Mouse (Mus musculus) megakaryocyte, adult 5-6 weeks (primary cell): ENCODE measurements at regions not wholly inside any gene's neighbourhood (a gene's known extent, or its start where the extent isn't known, plus 50 kb on each side); places are given as distances from the start of the nearest gene placed in this dataset.

Experiments used
- ATAC-seq: 2 replicates; pipeline ENCODE4 v1.8.0; 2016; ENCODE audit warnings: mild to moderate bottlenecking, inconsistent platforms; ENCODE audit not compliant: poor library complexity, severe bottlenecking

GRCm38 (mm10) chr1:122607309-122607708, 1039.5 kb upstream of the Ddx18 start:
- ATAC-seq: no peak

- ATAC-seq: no peak
Observed at GRCm38 (mm10) chr1:122575954-122576353, 1008.2 kb upstream of the Ddx18 start.

- no peak for ATAC-seq
Observed at GRCm38 (mm10) chr1:122551596-122551995, 983.8 kb upstream of the Ddx18 start.

- ATAC-seq: no peak
Observed at GRCm38 (mm10) chr1:122509580-122509979, 941.8 kb upstream of the Ddx18 start.

- ATAC-seq: no peak
Observed at GRCm38 (mm10) chr1:122501707-122502106, 933.9 kb upstream of the Ddx18 start.

GRCm38 (mm10) chr1:122478003-122478402, 910.2 kb upstream of the Ddx18 start:
- no peak for ATAC-seq

GRCm38 (mm10) chr1:122463931-122464330, 896.1 kb upstream of the Ddx18 start:
- no peak for ATAC-seq

GRCm38 (mm10) chr1:122459056-122459455, 891.3 kb upstream of the Ddx18 start:
- ATAC-seq: no peak

GRCm38 (mm10) chr1:122454881-122455280, 887.1 kb upstream of the Ddx18 start:
- no peak for ATAC-seq

- no peak for ATAC-seq
Observed at GRCm38 (mm10) chr1:122453617-122454016, 885.8 kb upstream of the Ddx18 start.

GRCm38 (mm10) chr1:122439358-122439757, 871.6 kb upstream of the Ddx18 start:
- no peak for ATAC-seq

GRCm38 (mm10) chr1:122423503-122423902, 855.7 kb upstream of the Ddx18 start:
- no peak for ATAC-seq

GRCm38 (mm10) chr1:122396342-122396741, 828.6 kb upstream of the Ddx18 start:
- no peak for ATAC-seq

GRCm38 (mm10) chr1:122393660-122394355, 826.0 kb upstream of the Ddx18 start:
- no peak for ATAC-seq

GRCm38 (mm10) chr1:122357015-122357414, 789.2 kb upstream of the Ddx18 start:
- ATAC-seq: peak; percentile 82

- no peak for ATAC-seq
Observed at GRCm38 (mm10) chr1:122351530-122351929, 783.7 kb upstream of the Ddx18 start.

GRCm38 (mm10) chr1:122333267-122333666, 765.5 kb upstream of the Ddx18 start:
- no peak for ATAC-seq

- no peak for ATAC-seq
Observed at GRCm38 (mm10) chr1:122328276-122328675, 760.5 kb upstream of the Ddx18 start.
